Mouse (Mus musculus) neural tube, embryonic 11.5 days (tissue): ENCODE data around the gene Krt76. TPM values are rescaled to one million over a fixed set of nuclear protein-coding genes. Genes with fewer than 3 reads are reported as not detected.

Experiments used
- ATAC-seq: fragments of 200-750 bp; cut with Nextera tagmentation; 2 replicates; pipeline ENCODE4 v1.8.0; 2017; ENCODE audit warnings: moderate number of reproducible peaks, mild to moderate bottlenecking, moderate TSS enrichment, moderate library complexity; ENCODE audit not compliant: insufficient read depth, low FRiP score, low TSS enrichment
- DNase-seq: peaks from one replicate; pipeline ENCODE4 v3.0.0-alpha.2; 2015; ENCODE audit warnings: low spot score
- H3K27ac ChIP-seq: fragments of 300-500 bp; sonication (generic); 2 replicates; pipeline ENCODE4 v1.5.1; 2014; ENCODE audit warnings: low read depth, mild to moderate bottlenecking, low read length
- H3K27me3 ChIP-seq: fragments of 300-500 bp; sonication (generic); 2 replicates; pipeline ENCODE4 v1.6.1; 2014; ENCODE audit warnings: mild to moderate bottlenecking, low read length, mixed read lengths; ENCODE audit not compliant: control insufficient read depth, insufficient read depth
- H3K36me3 ChIP-seq: fragments of 300-500 bp; sonication (generic); 2 replicates; pipeline ENCODE4 v1.6.1; 2014; ENCODE audit warnings: mild to moderate bottlenecking, low read length, moderate library complexity, mixed read lengths; ENCODE audit not compliant: control insufficient read depth, insufficient read depth
- H3K4me1 ChIP-seq: fragments of 300-500 bp; sonication (generic); 2 replicates; pipeline ENCODE4 v1.6.1; 2014; ENCODE audit warnings: low read length, mixed read lengths; ENCODE audit not compliant: control insufficient read depth, insufficient read depth
- H3K4me2 ChIP-seq: fragments of 300-500 bp; sonication (generic); 2 replicates; pipeline ENCODE4 v1.6.1; 2014; ENCODE audit warnings: low read depth, mild to moderate bottlenecking, moderate library complexity
- H3K4me3 ChIP-seq: fragments of 300-500 bp; sonication (generic); 2 replicates; pipeline ENCODE4 v1.5.1; 2014; ENCODE audit warnings: low read depth, low read length
- H3K9ac ChIP-seq: fragments of 300-500 bp; sonication (generic); 2 replicates; pipeline ENCODE4 v1.6.1; 2014; ENCODE audit warnings: mild to moderate bottlenecking, low read length
- H3K9me3 ChIP-seq: fragments of 300-500 bp; sonication (generic); 2 replicates; pipeline ENCODE4 v1.6.1; 2016; ENCODE audit warnings: low read length; ENCODE audit not compliant: control insufficient read depth
- WGBS: fragments of 180-500 bp; shearing (Covaris S2); extraction: QIAGEN DNeasy Blood & Tissue Kit; methylation state at CpG from one replicate; pipeline ENCODE4 v1.1.7; 2014; 5-methylcytosine and 5-hydroxymethylcytosine counted together
- polyA plus RNA-seq: library from polyadenylated mRNA; unstranded; fragments of >200 nt; fragmentation: Nextera tagmentation; extraction: Ambion mirVana; gene quantifications from 2 replicates; pipeline ENCODE4 v1.2.1, GENCODE M21; 2014

The Krt76 gene
- polyA plus RNA-seq, 1 experiment from 2014 or later: not detected

GRCm38 (mm10) chr15:101925041-101925440 is 32.3 kb upstream of the Krt76 start:
- Histone ChIP-seq H3K4me3 (no peak overlapping the region), H3K27me3 (no peaks in the 10 kb centered on the region), H3K9me3 (no peaks in the 10 kb centered on the region), H3K4me1 (peaks cover 6% of the 10 kb centered on the region), H3K9ac (no peak overlapping the region), H3K27ac (no peak overlapping the region), H3K36me3 (no peaks in the 10 kb centered on the region), H3K4me2 (no peak overlapping the region)
- ATAC-seq (no peak), DNase-seq (no peak)
- WGBS: 74% methylated on average over 1 of the region's 1 CpGs

- 84% methylated on average over 11 of the region's 11 CpGs for WGBS
- Histone ChIP-seq H3K4me1 (peaks cover 2% of the 10 kb centered on the region), H3K27me3 (no peaks in the 10 kb centered on the region), H3K27ac (no peak within 1 kb of the TSS), H3K4me2 (no peak within 1 kb of the TSS), H3K4me3 (no peak within 1 kb of the TSS), H3K36me3 (no peaks in the 10 kb centered on the region), H3K9ac (no peak within 1 kb of the TSS), H3K9me3 (no peaks in the 10 kb centered on the region)
- ATAC-seq (no peak), DNase-seq (no peak)
These were observed 31.9 kb upstream of the Krt76 start, which contains the start of gene Krt4 for GRCm38 (mm10) chr15:101924635-101925034. Krt4 (minus strand) TSS chr15:101924735.

GRCm38 (mm10) chr15:101922296-101922695 is 29.6 kb upstream of the Krt76 start:
- no peaks in the 10 kb centered on the region for H3K36me3 ChIP-seq
- no peak overlapping the region for H3K4me3 ChIP-seq
- H3K4me2 ChIP-seq: no peak overlapping the region
- H3K4me1 ChIP-seq: no peaks in the 10 kb centered on the region
- no peaks in the 10 kb centered on the region for H3K9me3 ChIP-seq
- no peak for DNase-seq
- H3K27me3 ChIP-seq: no peaks in the 10 kb centered on the region
- ATAC-seq: no peak
- no peak overlapping the region for H3K9ac ChIP-seq
- WGBS: 93% methylated on average over 2 of the region's 2 CpGs
- H3K27ac ChIP-seq: no peak overlapping the region

GRCm38 (mm10) chr15:101916072-101916471 is 23.4 kb upstream of the Krt76 start:
- H3K4me2 ChIP-seq: no peak overlapping the region
- no peaks in the 10 kb centered on the region for H3K4me1 ChIP-seq
- ATAC-seq (no peak), DNase-seq (no peak)
- H3K9me3 ChIP-seq: no peaks in the 10 kb centered on the region
- no peak overlapping the region for H3K9ac ChIP-seq
- no peaks in the 10 kb centered on the region for H3K36me3 ChIP-seq
- no peaks in the 10 kb centered on the region for H3K27me3 ChIP-seq
- no peak overlapping the region for H3K4me3 ChIP-seq
- WGBS: 74% methylated on average over 2 of the region's 2 CpGs
- H3K27ac ChIP-seq: no peak overlapping the region

GRCm38 (mm10) chr15:101904849-101905248 is 12.1 kb upstream of the Krt76 start:
- no peaks in the 10 kb centered on the region for H3K27me3 ChIP-seq
- H3K4me2 ChIP-seq: no peak overlapping the region
- H3K9me3 ChIP-seq: no peaks in the 10 kb centered on the region
- no peak overlapping the region for H3K27ac ChIP-seq
- 81% methylated on average over 5 of the region's 5 CpGs for WGBS
- no peaks in the 10 kb centered on the region for H3K36me3 ChIP-seq
- no peaks in the 10 kb centered on the region for H3K4me1 ChIP-seq
- H3K4me3 ChIP-seq: no peak overlapping the region
- no peak overlapping the region for H3K9ac ChIP-seq
- DNase-seq (no peak), ATAC-seq (no peak)

GRCm38 (mm10) chr15:101902171-101903149 is 9.7 kb upstream of the Krt76 start:
- Histone ChIP-seq H3K4me2 (no peak overlapping the region), H3K27me3 (no peaks in the 10 kb centered on the region), H3K4me1 (no peaks in the 10 kb centered on the region), H3K27ac (no peak overlapping the region), H3K4me3 (no peak overlapping the region), H3K36me3 (no peaks in the 10 kb centered on the region), H3K9me3 (no peaks in the 10 kb centered on the region), H3K9ac (no peak overlapping the region)
- ATAC-seq: no peak
- DNase-seq: no peak
- 59% methylated on average over 12 of the region's 12 CpGs for WGBS

- Histone ChIP-seq H3K4me1 (no peaks in the 10 kb centered on the region), H3K4me3 (no peak overlapping the region), H3K9ac (no peak overlapping the region), H3K27ac (no peak overlapping the region), H3K36me3 (no peaks in the 10 kb centered on the region), H3K9me3 (no peaks in the 10 kb centered on the region), H3K27me3 (no peaks in the 10 kb centered on the region), H3K4me2 (no peak overlapping the region)
- DNase-seq: no peak
- no peak for ATAC-seq
- 88% methylated on average over 4 of the region's 4 CpGs for WGBS
These were observed 2.5 kb upstream of the Krt76 start for GRCm38 (mm10) chr15:101895216-101895615.

GRCm38 (mm10) chr15:101879776-101880175 is 12.9 kb downstream of the Krt76 start:
- Histone ChIP-seq H3K9ac (no peak overlapping the region), H3K27me3 (no peaks in the 10 kb centered on the region), H3K36me3 (no peaks in the 10 kb centered on the region), H3K4me1 (no peaks in the 10 kb centered on the region), H3K27ac (no peak overlapping the region), H3K9me3 (no peaks in the 10 kb centered on the region), H3K4me3 (no peak overlapping the region), H3K4me2 (no peak overlapping the region)
- ATAC-seq: no peak
- DNase-seq: peak; percentile 30
- WGBS: 20% methylated on average over 11 of the region's 11 CpGs

- H3K9ac ChIP-seq: no peak overlapping the region
- no peaks in the 10 kb centered on the region for H3K36me3 ChIP-seq
- DNase-seq (no peak), ATAC-seq (no peak)
- H3K27me3 ChIP-seq: no peaks in the 10 kb centered on the region
- no peak overlapping the region for H3K4me3 ChIP-seq
- H3K4me1 ChIP-seq: no peaks in the 10 kb centered on the region
- H3K27ac ChIP-seq: no peak overlapping the region
- no peak overlapping the region for H3K4me2 ChIP-seq
- no peaks in the 10 kb centered on the region for H3K9me3 ChIP-seq
- WGBS: 66% methylated on average over 2 of the region's 2 CpGs
These were observed 14.7 kb downstream of the Krt76 start for GRCm38 (mm10) chr15:101878041-101878440.
